Mouse (Mus musculus) kidney, adult 11 months (tissue): ENCODE data around the gene Unc5c.

Experiments used
- DNase-seq: peaks from one replicate; pipeline ENCODE4 v3.0.0; 2022

Gene Unc5c

DNA sequence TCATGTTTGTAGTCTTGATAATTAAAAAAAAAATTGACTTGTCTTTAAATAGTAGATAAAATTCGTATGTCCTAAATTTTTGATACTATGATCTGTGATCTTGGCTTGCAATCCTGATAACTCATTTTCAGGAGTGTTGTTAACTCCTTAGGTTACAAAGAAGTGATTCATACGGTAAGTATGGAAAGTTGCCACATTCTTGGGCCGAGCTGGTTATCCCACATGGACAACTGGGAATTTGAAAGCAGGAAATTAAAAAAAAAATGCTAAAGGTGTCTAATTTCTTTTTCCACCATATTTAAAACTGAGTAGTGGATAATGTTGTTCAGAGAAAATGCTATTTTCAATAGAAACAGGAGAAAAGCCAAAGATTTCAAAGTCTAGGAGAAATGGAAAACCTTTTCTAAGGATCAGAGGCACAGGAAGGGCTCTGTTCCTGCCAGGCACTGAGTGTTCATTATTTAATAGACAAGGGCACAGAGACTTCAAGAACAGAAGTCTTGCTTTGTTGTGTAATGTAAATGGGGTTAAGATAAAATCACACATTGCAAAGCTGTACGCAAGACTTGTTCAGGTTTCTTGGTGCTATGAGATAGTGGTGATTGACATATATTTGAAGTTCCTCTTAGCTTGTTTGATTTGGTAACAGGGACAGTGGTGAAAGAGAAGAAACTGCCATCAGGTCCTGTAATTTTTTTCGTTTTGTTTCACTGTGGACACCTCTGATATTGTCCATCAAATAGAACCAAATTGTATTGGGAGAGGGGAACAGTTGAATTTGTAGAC, 46.4 kb downstream of the Unc5c start:
- no peak for DNase-seq

DNA sequence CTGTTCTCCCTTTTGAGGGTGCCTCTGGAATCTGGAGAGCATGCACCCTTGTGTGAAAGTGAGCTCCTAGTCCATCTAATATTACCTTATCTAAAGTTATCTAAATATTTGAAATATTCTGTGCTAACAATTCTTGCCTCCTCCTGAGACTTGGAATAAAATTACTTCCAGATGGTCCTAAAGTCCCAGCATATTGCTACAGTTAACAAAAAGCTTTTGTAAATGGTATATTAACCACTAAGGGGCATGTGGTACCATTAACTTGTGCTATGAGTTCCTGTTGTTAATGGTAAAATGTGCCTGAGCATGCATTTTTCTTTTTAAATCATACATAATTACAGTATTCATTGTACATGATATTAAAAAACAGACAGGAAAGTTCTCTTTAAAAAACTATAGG, 63.7 kb downstream of the Unc5c start:
- DNase-seq = no peak

- no peak for DNase-seq
Observed at GRCm38 (mm10) chr3:141529599-141529998, 64.6 kb downstream of the Unc5c start.

DNA sequence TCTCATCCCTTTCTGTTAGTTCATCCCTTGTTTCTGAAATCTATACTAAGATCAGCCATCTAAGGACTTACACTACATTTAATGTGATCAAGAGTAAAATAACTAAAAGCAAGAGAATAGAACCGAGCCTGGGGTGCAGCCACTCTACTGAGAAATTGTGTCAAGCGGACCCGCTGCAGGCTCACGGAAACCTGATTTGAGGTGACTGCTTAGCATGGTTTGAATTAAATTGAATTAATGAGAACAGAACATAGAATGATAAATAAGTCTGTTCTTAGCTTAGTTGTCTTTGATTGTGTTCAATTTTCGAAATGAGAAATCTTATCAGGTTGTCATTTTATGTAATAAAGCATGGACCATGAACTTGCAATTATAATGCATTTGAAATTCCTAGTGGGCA, 68.8 kb downstream of the Unc5c start:
- DNase-seq = no peak

DNA sequence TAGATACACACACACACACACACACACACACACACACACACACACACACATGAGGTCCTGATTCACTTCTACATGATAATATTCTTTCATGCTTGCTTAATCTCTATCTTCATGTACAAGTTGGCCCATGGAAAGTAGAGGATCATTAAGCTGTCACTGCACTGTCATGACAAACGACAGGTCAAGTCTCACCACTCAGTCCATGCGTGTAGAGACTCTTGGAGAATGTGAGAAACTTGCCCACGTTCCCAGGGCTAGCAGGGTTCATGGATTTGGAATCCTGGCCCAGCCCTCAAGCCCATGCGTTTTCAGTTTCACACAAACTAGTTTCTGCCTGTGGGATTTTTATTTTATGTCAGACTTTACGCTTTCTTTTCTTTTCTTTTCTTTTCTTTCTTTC, 71.8 kb downstream of the Unc5c start:
- DNase-seq = no peak

DNA sequence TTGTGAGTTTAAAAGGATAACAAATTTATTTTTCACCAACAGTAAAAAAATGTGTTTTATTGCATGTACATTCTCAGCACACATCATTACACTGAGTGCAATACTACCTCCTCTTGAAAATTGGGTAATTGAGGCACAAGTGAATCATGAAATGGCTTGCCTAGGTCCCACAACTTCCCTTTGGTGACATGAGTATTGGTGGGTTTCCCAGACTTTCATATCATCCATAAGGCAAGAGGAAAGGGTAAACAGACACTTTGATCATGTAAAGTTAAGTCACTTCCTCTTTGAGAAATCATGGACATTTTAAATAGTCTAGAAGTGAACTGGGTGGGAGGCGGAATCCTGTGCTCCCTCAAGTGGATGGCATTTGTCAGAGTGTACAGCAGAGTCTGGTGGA, 73.1 kb downstream of the Unc5c start:
- DNase-seq = no peak

- DNase-seq = no peak
Observed at GRCm38 (mm10) chr3:141540749-141541148, 75.7 kb downstream of the Unc5c start.

GRCm38 (mm10) chr3:141547341-141547814, 82.4 kb downstream of the Unc5c start:
- no peak for DNase-seq

DNA sequence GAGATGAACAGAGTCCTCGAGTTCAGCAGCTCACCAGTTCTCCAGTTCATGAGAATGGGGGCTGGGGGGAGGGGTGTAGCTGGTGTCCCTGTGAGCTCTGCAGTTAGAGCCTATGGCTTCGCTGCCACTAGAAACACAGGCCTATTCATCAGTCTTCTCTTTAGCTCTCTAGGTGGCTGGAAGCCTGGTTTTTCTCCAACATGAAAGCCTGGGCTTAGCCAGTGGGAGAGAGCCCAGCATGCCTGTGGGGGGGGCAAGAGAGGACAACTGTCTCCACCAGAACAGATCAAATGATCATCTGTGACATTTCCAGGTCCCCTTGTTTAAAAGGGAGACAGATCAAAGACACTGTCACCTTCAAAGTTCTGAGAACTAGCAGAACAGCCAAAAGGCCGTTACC, 84.6 kb downstream of the Unc5c start:
- no peak for DNase-seq

DNA sequence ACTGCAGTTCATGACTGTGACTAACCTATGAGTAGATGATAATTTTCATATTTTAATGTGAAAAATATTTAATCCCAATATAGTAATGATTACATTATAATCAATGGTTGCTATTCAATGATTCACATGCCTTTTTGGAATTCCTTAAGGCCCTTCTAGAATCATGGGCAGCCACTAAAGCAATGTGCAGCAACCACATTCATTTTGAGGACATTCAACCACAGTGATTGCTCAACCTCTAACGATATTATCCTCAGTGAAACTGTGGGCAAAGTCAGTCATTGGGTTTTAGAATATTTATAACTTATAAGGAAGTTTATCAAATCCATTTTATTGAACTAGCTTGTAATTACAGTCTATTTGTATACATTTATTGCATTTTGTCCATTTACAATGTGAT, 87.9 kb downstream of the Unc5c start:
- DNase-seq = no peak

DNA sequence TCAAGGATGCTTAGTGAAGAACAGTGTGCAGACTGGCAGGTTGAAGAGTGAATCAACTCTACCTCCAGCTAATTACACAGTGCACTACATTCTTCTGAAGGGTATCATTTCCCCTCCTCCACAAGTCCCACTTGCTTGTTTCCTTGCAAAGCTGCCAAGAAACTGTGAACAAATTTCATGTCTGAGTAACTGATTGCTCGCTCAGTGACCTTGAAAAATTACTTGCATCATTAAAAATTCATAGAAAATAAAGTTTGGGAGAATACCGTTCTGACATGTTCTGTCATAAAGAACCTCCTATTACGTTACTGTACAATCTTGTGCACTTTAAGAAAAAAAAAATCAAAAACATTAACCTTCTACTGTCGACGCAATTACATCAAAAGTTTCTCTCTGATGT, 92.1 kb downstream of the Unc5c start:
- no peak for DNase-seq

DNA sequence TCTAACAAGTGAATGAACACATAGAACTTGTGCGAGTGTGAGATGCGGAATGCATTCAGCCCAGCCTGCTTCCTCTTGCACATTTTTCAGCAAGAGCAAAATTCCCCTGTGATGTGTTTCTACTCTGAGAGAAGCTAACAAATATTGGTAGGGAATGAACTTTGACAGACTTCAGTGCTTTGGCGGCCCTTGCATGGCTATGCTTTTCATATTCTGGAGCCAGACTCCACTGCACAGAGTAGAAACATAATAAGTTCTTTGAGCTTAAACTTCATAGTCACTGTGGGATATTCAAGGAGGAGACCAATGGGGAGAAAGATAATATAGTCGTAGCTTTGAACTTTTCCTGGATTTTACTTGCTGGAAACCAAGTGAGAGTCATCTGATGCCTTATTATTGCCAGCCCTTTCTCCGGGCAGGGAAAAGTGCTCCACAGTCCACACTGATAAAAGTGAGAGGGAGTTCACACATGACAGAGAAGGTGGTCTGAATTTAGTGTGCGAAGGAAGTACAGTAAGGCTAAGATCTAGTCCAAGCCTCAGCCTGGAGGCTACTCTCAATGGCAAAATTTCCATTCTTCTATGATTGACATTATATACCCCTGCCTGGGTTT, 110.2 kb downstream of the Unc5c start:
- DNase-seq = no peak

DNA sequence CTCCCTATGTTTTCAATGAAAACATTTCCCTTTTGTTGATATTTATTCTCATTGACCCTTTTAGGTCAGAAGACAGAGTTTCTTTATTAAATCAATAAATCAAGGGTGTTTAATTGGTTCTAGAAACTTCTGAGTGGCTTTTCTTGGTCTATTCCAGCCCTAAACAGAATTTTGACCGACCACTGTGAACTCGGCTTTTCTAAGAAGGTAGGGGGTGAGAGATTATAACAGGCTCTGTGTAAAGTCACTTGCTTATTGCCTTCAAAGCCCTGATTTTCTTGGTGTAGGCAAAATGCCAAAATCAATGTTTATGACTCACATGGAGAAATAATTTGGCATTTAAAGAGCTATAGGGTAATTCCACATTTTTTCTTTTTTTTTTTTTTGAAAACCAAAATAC, 112.4 kb downstream of the Unc5c start:
- DNase-seq = no peak

- DNase-seq = no peak
Observed at GRCm38 (mm10) chr3:141581190-141581891, 116.3 kb downstream of the Unc5c start.

- no peak for DNase-seq
Observed at GRCm38 (mm10) chr3:141581892-141582214, 116.8 kb downstream of the Unc5c start.

DNA sequence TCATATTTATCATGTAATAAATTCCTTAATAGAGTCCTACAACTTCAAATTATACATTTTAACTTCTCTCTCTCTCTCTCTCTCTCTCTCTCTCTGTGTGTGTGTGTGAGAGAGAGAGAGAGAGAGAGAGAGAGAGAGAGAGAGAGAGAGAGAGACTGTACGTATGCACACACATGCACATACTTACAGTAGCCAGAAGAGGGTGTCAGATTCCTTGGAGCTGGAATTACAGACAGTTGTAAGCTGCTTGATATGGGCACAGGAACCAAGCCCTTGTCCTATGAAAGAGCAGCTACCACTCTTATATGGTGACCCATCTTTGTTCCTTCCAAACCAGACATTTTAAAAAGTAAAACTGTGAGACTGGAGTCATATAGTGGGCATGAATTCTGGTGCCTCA, 118.2 kb downstream of the Unc5c start:
- DNase-seq = no peak

GRCm38 (mm10) chr3:141589392-141590012, 124.5 kb downstream of the Unc5c start:
- DNase-seq = no peak

GRCm38 (mm10) chr3:141593249-141593648, 128.2 kb downstream of the Unc5c start:
- DNase-seq = no peak

- DNase-seq = no peak
Observed at GRCm38 (mm10) chr3:141594120-141594519, 129.1 kb downstream of the Unc5c start.

DNA sequence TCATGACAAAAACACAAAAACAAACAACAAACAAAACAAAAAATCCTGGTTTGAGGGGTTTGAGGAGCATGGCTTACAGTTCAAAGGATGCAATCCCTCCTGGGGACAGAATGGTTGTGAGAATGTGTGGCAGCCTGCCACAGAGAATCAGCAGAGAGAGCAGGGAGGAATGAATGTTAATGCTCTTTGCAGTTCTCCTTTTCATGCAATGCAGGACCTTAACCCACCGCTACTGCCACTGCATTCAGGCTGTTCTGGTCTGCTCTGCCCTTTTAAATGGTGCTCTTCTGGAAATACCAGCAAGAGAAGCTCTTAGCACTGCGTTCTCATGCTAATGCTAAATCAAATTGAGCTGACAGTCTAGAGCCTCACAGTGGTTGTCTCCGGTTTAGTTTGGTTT, 130.1 kb downstream of the Unc5c start:
- DNase-seq = no peak

- DNase-seq = no peak
Observed at GRCm38 (mm10) chr3:141596461-141596860, 131.4 kb downstream of the Unc5c start.

DNA sequence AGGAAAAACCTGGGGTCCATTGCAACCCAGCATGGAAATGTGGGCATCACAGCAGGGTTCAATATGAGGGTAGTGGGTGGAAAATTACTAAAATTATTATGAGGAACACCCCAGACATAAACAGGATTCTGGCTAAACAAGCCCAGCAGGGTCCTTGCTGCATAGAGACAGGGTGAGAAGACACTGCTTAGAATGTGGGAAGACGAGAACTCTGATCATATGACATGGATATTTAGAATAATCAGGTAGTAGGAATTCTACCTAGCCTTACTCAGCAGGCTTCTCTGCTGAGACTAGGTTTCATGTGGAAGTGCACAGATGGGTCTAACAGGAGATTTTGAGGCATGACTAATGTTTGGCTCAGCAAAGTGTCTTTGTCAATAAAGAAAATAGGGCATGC, 131.9 kb downstream of the Unc5c start:
- no peak for DNase-seq

DNA sequence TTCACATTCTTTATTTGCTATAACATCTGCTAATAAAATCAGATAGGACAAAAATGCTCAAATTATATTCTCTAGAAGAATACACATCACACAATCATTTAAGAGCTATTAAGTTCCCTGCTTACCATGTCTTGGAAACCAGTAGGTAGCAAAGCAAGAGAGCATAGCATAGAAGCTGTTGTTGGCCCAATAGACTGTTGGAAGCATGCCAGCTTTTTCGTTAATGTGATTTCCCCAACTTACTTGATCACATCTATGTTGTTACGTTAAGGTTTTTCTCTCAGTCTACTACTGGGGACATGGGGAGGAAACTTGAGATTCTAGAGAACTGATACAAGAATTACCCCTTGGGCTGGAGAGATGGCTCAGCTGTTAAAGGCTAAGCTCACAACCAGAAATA, 133.0 kb downstream of the Unc5c start:
- no peak for DNase-seq

- DNase-seq = no peak
Observed at GRCm38 (mm10) chr3:141598936-141599335, 133.9 kb downstream of the Unc5c start.
